Mouse (Mus musculus): ENCODE results near the gene Casr. TPM values are rescaled to one million over a fixed set of nuclear protein-coding genes. Genes with fewer than 3 reads are reported as not detected.

The Casr gene
- polyA plus RNA-seq, 1 experiment from 2014 or later: 0.04 TPM

DNA sequence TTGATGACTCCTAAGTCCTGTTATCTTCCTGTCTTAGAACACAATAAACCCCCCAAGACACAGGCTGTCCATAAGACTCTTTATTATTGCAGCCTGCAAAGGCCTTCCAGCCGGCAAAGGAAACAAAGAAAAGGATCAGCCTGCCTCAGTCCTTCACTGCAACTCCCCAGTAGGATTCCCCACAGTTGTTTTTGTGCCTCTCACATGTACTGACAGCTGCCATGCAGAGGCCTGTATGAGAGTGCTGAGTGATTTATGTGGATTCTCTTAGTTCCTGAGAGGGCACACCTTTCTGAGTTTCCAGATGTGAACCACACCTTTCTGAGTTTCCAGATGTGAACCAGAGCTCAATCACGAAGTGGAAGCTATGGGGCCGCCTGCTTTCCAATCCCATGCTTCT, 20.1 kb upstream of the Casr start:
- Histone ChIP-seq H3K9ac (ENCODE audit: low read depth, low read length) (no peak overlapping the region), H3K9me3 (ENCODE audit: control insufficient read depth) (no peaks in the 10 kb centered on the region), H3K27ac (ENCODE audit: low read depth, low read length) (no peak overlapping the region), H3K4me2 (replicated peaks; ENCODE audit: low read depth) (no peak overlapping the region), H3K36me3 (ENCODE audit: control insufficient read depth, insufficient read depth) (no peaks in the 10 kb centered on the region), H3K4me3 (ENCODE audit: low read depth, low read length) (no peak overlapping the region), H3K4me1 (replicated peaks; ENCODE audit: control insufficient read depth, insufficient read depth, low read length) (no peaks in the 10 kb centered on the region), H3K27me3 (replicated peaks; ENCODE audit: control insufficient read depth, insufficient read depth, low read length) (no peaks in the 10 kb centered on the region)
- no peak for ATAC-seq
- TF ChIP-seq CTCF (IDR thresholded peaks at IDR 0.05; ENCODE audit: low read depth): no peak
- WGBS: 60% methylated on average over 3 of the region's 3 CpGs

DNA sequence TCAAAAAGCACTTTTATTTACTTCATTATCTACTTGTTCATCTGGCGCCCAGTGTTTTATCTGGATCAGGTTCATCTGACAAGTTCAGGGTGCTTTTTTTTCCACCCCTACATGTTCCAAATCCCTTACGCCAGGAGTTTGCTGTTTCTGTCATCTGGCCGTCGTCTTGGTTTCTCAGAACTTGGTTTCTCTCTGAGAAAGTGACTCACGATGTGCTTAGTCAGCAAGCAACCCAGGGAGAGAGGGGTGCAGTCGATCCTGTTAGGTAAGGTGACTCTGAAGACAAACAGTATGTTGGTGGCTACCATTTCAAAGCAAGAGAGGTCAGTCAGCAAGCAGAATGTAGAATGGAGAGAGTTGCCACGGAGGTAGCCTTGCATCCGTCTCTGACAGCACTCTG, 10.0 kb upstream of the Casr start:
- no peaks in the 10 kb centered on the region for H3K36me3 ChIP-seq (ENCODE audit: control insufficient read depth, insufficient read depth)
- TF ChIP-seq CTCF (IDR thresholded peaks at IDR 0.05; ENCODE audit: low read depth): no peak
- H3K9me3 ChIP-seq (ENCODE audit: control insufficient read depth): no peaks in the 10 kb centered on the region
- H3K4me3 ChIP-seq (ENCODE audit: low read depth, low read length): no peak overlapping the region
- no peaks in the 10 kb centered on the region for H3K27me3 ChIP-seq (replicated peaks; ENCODE audit: control insufficient read depth, insufficient read depth, low read length)
- H3K4me2 ChIP-seq (replicated peaks; ENCODE audit: low read depth): no peak overlapping the region
- no peak overlapping the region for H3K27ac ChIP-seq (ENCODE audit: low read depth, low read length)
- ATAC-seq: no peak
- H3K9ac ChIP-seq (ENCODE audit: low read depth, low read length): no peak overlapping the region
- WGBS: 66% methylated on average over 8 of the region's 8 CpGs
- no peaks in the 10 kb centered on the region for H3K4me1 ChIP-seq (replicated peaks; ENCODE audit: control insufficient read depth, insufficient read depth, low read length)

DNA sequence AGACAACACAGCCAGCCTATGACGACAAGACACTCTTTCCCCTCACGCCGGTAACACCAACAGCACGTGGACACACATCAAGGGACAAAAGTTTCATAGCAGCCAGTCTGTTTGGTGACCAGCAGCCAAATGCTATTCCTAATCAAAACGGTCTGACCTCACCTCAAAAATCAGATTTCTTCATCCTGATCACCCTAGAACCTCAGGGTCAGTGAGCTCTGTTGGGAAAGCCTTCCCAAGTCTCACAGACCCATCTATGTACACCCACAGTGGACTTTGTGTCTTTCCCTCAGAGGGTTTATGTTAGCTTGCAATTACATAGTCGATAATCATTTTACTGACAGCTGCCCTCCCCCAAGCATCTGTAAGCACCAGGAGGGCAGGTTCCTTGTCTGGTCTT, 2.4 kb downstream of the Casr start:
- Histone ChIP-seq H3K27ac (ENCODE audit: low read depth, low read length) (no peak overlapping the region), H3K27me3 (replicated peaks; ENCODE audit: control insufficient read depth, insufficient read depth, low read length) (peaks cover 14% of the 10 kb centered on the region; the same call in 1 of the 2 replicates), H3K4me3 (ENCODE audit: low read depth, low read length) (no peak overlapping the region), H3K9ac (ENCODE audit: low read depth, low read length) (no peak overlapping the region), H3K4me2 (replicated peaks; ENCODE audit: low read depth) (no peak overlapping the region), H3K4me1 (replicated peaks; ENCODE audit: control insufficient read depth, insufficient read depth, low read length) (no peaks in the 10 kb centered on the region), H3K9me3 (ENCODE audit: control insufficient read depth) (no peaks in the 10 kb centered on the region), H3K36me3 (ENCODE audit: control insufficient read depth, insufficient read depth) (no peaks in the 10 kb centered on the region)
- no peak for TF ChIP-seq CTCF (IDR thresholded peaks at IDR 0.05; ENCODE audit: low read depth)
- WGBS: 63% methylated on average over 6 of the region's 6 CpGs
- no peak for ATAC-seq

DNA sequence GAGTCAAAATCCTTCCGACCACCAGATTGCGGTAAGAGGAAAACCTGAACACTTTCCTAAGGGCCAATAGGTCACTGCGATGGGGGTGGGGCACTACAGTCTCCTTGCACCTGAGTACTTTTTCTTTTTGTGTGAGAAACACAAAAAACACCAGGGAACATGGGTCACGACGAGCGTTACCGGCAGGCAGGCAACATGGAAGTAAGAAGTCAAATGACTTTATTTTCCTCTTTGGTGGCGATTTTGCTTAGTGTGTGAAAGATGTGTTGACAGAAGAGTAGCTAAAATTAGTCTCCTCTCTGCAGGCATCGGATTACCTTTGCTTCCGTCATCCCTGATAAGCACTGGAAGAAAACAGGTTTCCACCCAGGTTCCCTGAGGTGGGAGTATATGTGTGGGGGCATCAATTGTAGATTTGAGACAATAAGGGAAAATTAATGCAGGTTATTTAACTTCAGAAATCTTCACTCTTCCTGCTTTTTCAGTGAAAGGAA, 6.2 kb downstream of the Casr start:
- Histone ChIP-seq H3K4me1 (replicated peaks; ENCODE audit: control insufficient read depth, insufficient read depth, low read length) (no peaks in the 10 kb centered on the region), H3K36me3 (ENCODE audit: control insufficient read depth, insufficient read depth) (no peaks in the 10 kb centered on the region), H3K9me3 (ENCODE audit: control insufficient read depth) (no peaks in the 10 kb centered on the region), H3K4me3 (ENCODE audit: low read depth, low read length) (no peak overlapping the region), H3K9ac (ENCODE audit: low read depth, low read length) (no peak overlapping the region), H3K27me3 (replicated peaks; ENCODE audit: control insufficient read depth, insufficient read depth, low read length) (no peaks in the 10 kb centered on the region), H3K27ac (ENCODE audit: low read depth, low read length) (no peak overlapping the region), H3K4me2 (replicated peaks; ENCODE audit: low read depth) (no peak overlapping the region)
- TF ChIP-seq CTCF (IDR thresholded peaks at IDR 0.05; ENCODE audit: low read depth): no peak
- ATAC-seq: no peak
- whole genome bisulfite sequencing: 60% methylated on average over 10 of the region's 10 CpGs

DNA sequence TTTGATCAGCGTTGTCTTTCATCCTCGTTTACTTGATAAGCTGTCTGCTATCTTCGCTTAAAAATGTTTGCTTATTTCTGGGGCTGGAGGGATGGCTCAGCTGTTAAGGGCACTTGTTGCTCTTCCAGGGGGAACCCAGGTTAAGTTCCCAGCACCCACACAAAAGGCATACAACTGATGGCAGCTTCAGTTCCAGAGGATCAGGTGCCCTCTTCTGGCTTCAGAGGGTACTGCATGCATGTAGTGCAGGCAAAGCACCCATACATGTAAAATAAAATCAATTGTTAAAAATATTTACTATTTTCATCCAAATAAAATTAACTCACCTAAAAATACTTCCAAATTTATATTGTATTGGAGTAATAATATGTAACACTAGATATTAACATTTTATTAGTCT, 8.3 kb downstream of the Casr start:
- H3K27ac ChIP-seq (ENCODE audit: low read depth, low read length): no peak overlapping the region
- no peaks in the 10 kb centered on the region for H3K27me3 ChIP-seq (replicated peaks; ENCODE audit: control insufficient read depth, insufficient read depth, low read length)
- H3K9ac ChIP-seq (ENCODE audit: low read depth, low read length): no peak overlapping the region
- 96% methylated on average over 3 of the region's 3 CpGs for WGBS
- H3K9me3 ChIP-seq (ENCODE audit: control insufficient read depth): no peaks in the 10 kb centered on the region
- no peak overlapping the region for H3K4me3 ChIP-seq (ENCODE audit: low read depth, low read length)
- peak; percentile 54 for TF ChIP-seq CTCF (IDR thresholded peaks at IDR 0.05; ENCODE audit: low read depth)
- no peak for ATAC-seq
- H3K36me3 ChIP-seq (ENCODE audit: control insufficient read depth, insufficient read depth): no peaks in the 10 kb centered on the region
- no peak overlapping the region for H3K4me2 ChIP-seq (replicated peaks; ENCODE audit: low read depth)
- H3K4me1 ChIP-seq (replicated peaks; ENCODE audit: control insufficient read depth, insufficient read depth, low read length): no peaks in the 10 kb centered on the region

DNA sequence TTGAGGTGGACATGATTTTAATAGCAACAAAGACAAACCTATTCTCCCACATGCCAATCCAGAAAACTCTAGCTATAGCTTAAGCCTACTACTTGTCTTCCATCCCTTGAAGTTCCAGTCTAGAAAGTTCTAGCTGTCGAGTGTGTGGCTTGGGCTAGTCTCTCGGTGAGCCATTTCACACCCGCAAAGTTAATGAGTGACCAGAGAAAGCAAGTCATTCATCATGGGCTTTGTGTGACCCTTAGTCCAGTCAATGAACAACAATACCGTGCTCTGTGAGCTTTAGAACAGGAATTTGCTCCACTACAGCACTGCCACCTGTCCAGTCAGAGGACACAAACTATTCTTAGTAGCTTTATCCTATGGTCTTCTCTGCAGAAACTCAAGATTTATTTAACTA, 16.6 kb downstream of the Casr start:
- no peak for TF ChIP-seq CTCF (IDR thresholded peaks at IDR 0.05; ENCODE audit: low read depth)
- no peaks in the 10 kb centered on the region for H3K9me3 ChIP-seq (ENCODE audit: control insufficient read depth)
- H3K4me1 ChIP-seq (replicated peaks; ENCODE audit: control insufficient read depth, insufficient read depth, low read length): no peaks in the 10 kb centered on the region
- no peak overlapping the region for H3K9ac ChIP-seq (ENCODE audit: low read depth, low read length)
- no peaks in the 10 kb centered on the region for H3K27me3 ChIP-seq (replicated peaks; ENCODE audit: control insufficient read depth, insufficient read depth, low read length)
- no peak overlapping the region for H3K4me2 ChIP-seq (replicated peaks; ENCODE audit: low read depth)
- WGBS: 36% methylated on average over 4 of the region's 4 CpGs
- no peak overlapping the region for H3K4me3 ChIP-seq (ENCODE audit: low read depth, low read length)
- peak; percentile 84 for ATAC-seq
- H3K36me3 ChIP-seq (ENCODE audit: control insufficient read depth, insufficient read depth): no peaks in the 10 kb centered on the region
- H3K27ac ChIP-seq (ENCODE audit: low read depth, low read length): no peak overlapping the region

DNA sequence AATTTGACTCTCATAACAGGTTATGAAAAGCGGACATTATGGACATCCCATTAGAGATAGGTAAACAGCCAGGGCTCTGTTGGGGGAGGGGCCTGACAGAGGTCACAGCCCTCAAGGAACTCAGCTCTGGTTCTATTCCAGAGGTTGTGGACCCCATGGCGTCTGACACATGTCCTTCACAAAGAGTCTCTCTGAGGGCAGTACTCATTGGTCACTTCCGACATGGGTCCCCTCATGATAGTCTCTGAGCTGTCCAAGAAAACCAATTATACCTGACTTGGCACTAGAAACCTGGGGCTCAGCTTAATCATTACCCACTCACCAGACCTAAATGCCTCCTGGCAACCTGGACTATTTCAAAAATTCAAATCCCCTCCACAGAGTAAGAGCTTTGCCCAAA, 18.9 kb downstream of the Casr start:
- Histone ChIP-seq H3K4me2 (replicated peaks; ENCODE audit: low read depth) (no peak overlapping the region), H3K9ac (ENCODE audit: low read depth, low read length) (no peak overlapping the region), H3K36me3 (ENCODE audit: control insufficient read depth, insufficient read depth) (no peaks in the 10 kb centered on the region), H3K27ac (ENCODE audit: low read depth, low read length) (no peak overlapping the region), H3K27me3 (replicated peaks; ENCODE audit: control insufficient read depth, insufficient read depth, low read length) (no peaks in the 10 kb centered on the region), H3K9me3 (ENCODE audit: control insufficient read depth) (no peaks in the 10 kb centered on the region), H3K4me1 (replicated peaks; ENCODE audit: control insufficient read depth, insufficient read depth, low read length) (no peaks in the 10 kb centered on the region), H3K4me3 (ENCODE audit: low read depth, low read length) (no peak overlapping the region)
- no peak for ATAC-seq
- no peak for TF ChIP-seq CTCF (IDR thresholded peaks at IDR 0.05; ENCODE audit: low read depth)
- 63% methylated on average over 3 of the region's 3 CpGs for WGBS

Measured in intestine, postnatal 0 days (tissue).